Mouse (Mus musculus): ENCODE data around the gene Gm20388. TPM values are rescaled to one million over a fixed set of nuclear protein-coding genes. Genes with fewer than 3 reads are reported as not detected.
A peak's percentile ranks its signal among the peaks of the same experiment; 100 is the strongest.

Gm20388 gene
- polyA plus RNA-seq, 1 experiment from 2014 or later = not detected

- H3K4me3 ChIP-seq (ENCODE audit: low read depth, low read length) = no peak overlapping the region
- no peaks in the 10 kb centered on the region for H3K27me3 ChIP-seq (ENCODE audit: control insufficient read depth, insufficient read depth, low read length)
- H3K36me3 ChIP-seq (ENCODE audit: control insufficient read depth, insufficient read depth, low read length) = no peaks in the 10 kb centered on the region
- no peak overlapping the region for H3K9ac ChIP-seq (ENCODE audit: low read length)
- ATAC-seq (ENCODE audit: low FRiP score) (no peak), DNase-seq (ENCODE audit: low spot score, missing footprints) (peak; percentile 41)
- H3K27ac ChIP-seq (ENCODE audit: low read depth, low read length) = no peak overlapping the region
- 80% methylated on average over 9 of the region's 9 CpGs for whole genome bisulfite sequencing
- no peaks in the 10 kb centered on the region for H3K4me1 ChIP-seq (ENCODE audit: control insufficient read depth, insufficient read depth, low read length)
- H3K9me3 ChIP-seq (ENCODE audit: control insufficient read depth, low read length) = no peaks in the 10 kb centered on the region
- H3K4me2 ChIP-seq = no peak overlapping the region
These were observed 1084.8 kb downstream of the Gm20388 start for GRCm38 (mm10) chr8:120995424-120995823.

GRCm38 (mm10) chr8:120996905-120997581 is 1086.4 kb downstream of the Gm20388 start:
- H3K9me3 ChIP-seq (ENCODE audit: control insufficient read depth, low read length) = no peaks in the 10 kb centered on the region
- no peak overlapping the region for H3K4me2 ChIP-seq
- H3K4me3 ChIP-seq (ENCODE audit: low read depth, low read length) = no peak overlapping the region
- no peak overlapping the region for H3K9ac ChIP-seq (ENCODE audit: low read length)
- 73% methylated on average over 12 of the region's 12 CpGs for WGBS
- no peaks in the 10 kb centered on the region for H3K36me3 ChIP-seq (ENCODE audit: control insufficient read depth, insufficient read depth, low read length)
- H3K27me3 ChIP-seq (ENCODE audit: control insufficient read depth, insufficient read depth, low read length) = no peaks in the 10 kb centered on the region
- H3K27ac ChIP-seq (ENCODE audit: low read depth, low read length) = no peak overlapping the region
- ATAC-seq (ENCODE audit: low FRiP score) (no peak), DNase-seq (ENCODE audit: low spot score, missing footprints) (peak; percentile 65)
- no peaks in the 10 kb centered on the region for H3K4me1 ChIP-seq (ENCODE audit: control insufficient read depth, insufficient read depth, low read length)

GRCm38 (mm10) chr8:120997926-120998325 is 1087.3 kb downstream of the Gm20388 start:
- H3K27ac ChIP-seq (ENCODE audit: low read depth, low read length) = no peak overlapping the region
- WGBS = 74% methylated on average over 9 of the region's 9 CpGs
- no peak overlapping the region for H3K4me2 ChIP-seq
- H3K4me1 ChIP-seq (ENCODE audit: control insufficient read depth, insufficient read depth, low read length) = no peaks in the 10 kb centered on the region
- H3K36me3 ChIP-seq (ENCODE audit: control insufficient read depth, insufficient read depth, low read length) = no peaks in the 10 kb centered on the region
- peak; percentile 69 for DNase-seq (ENCODE audit: low spot score, missing footprints)
- H3K27me3 ChIP-seq (ENCODE audit: control insufficient read depth, insufficient read depth, low read length) = no peaks in the 10 kb centered on the region
- no peak overlapping the region for H3K9ac ChIP-seq (ENCODE audit: low read length)
- H3K4me3 ChIP-seq (ENCODE audit: low read depth, low read length) = no peak overlapping the region
- H3K9me3 ChIP-seq (ENCODE audit: control insufficient read depth, low read length) = no peaks in the 10 kb centered on the region
- ATAC-seq (ENCODE audit: low FRiP score) = no peak

GRCm38 (mm10) chr8:120998966-120999365 is 1088.3 kb downstream of the Gm20388 start:
- H3K9me3 ChIP-seq (ENCODE audit: control insufficient read depth, low read length) = no peaks in the 10 kb centered on the region
- H3K4me1 ChIP-seq (ENCODE audit: control insufficient read depth, insufficient read depth, low read length) = no peaks in the 10 kb centered on the region
- no peak overlapping the region for H3K9ac ChIP-seq (ENCODE audit: low read length)
- no peak overlapping the region for H3K4me2 ChIP-seq
- no peak for ATAC-seq (ENCODE audit: low FRiP score)
- no peaks in the 10 kb centered on the region for H3K27me3 ChIP-seq (ENCODE audit: control insufficient read depth, insufficient read depth, low read length)
- DNase-seq (ENCODE audit: low spot score, missing footprints) = no peak
- no peak overlapping the region for H3K4me3 ChIP-seq (ENCODE audit: low read depth, low read length)
- no peak overlapping the region for H3K27ac ChIP-seq (ENCODE audit: low read depth, low read length)
- WGBS = 87% methylated on average over 14 of the region's 14 CpGs
- no peaks in the 10 kb centered on the region for H3K36me3 ChIP-seq (ENCODE audit: control insufficient read depth, insufficient read depth, low read length)

GRCm38 (mm10) chr8:121001951-121002350 is 1091.3 kb downstream of the Gm20388 start:
- H3K27me3 ChIP-seq (ENCODE audit: control insufficient read depth, insufficient read depth, low read length) = no peaks in the 10 kb centered on the region
- 73% methylated on average over 12 of the region's 12 CpGs for WGBS
- H3K9me3 ChIP-seq (ENCODE audit: control insufficient read depth, low read length) = no peaks in the 10 kb centered on the region
- ATAC-seq (ENCODE audit: low FRiP score) (no peak), DNase-seq (ENCODE audit: low spot score, missing footprints) (peak; percentile 64)
- no peaks in the 10 kb centered on the region for H3K36me3 ChIP-seq (ENCODE audit: control insufficient read depth, insufficient read depth, low read length)
- H3K4me1 ChIP-seq (ENCODE audit: control insufficient read depth, insufficient read depth, low read length) = no peaks in the 10 kb centered on the region
- H3K27ac ChIP-seq (ENCODE audit: low read depth, low read length) = no peak overlapping the region
- no peak overlapping the region for H3K4me2 ChIP-seq
- H3K4me3 ChIP-seq (ENCODE audit: low read depth, low read length) = no peak overlapping the region
- no peak overlapping the region for H3K9ac ChIP-seq (ENCODE audit: low read length)

GRCm38 (mm10) chr8:121002871-121003539 is 1092.4 kb downstream of the Gm20388 start:
- H3K27ac ChIP-seq (ENCODE audit: low read depth, low read length) = no peak overlapping the region
- no peak overlapping the region for H3K9ac ChIP-seq (ENCODE audit: low read length)
- no peak overlapping the region for H3K4me2 ChIP-seq
- H3K27me3 ChIP-seq (ENCODE audit: control insufficient read depth, insufficient read depth, low read length) = no peaks in the 10 kb centered on the region
- WGBS = 70% methylated on average over 17 of the region's 17 CpGs
- no peak overlapping the region for H3K4me3 ChIP-seq (ENCODE audit: low read depth, low read length)
- no peaks in the 10 kb centered on the region for H3K36me3 ChIP-seq (ENCODE audit: control insufficient read depth, insufficient read depth, low read length)
- no peaks in the 10 kb centered on the region for H3K9me3 ChIP-seq (ENCODE audit: control insufficient read depth, low read length)
- ATAC-seq (ENCODE audit: low FRiP score) (no peak), DNase-seq (ENCODE audit: low spot score, missing footprints) (peak; percentile 65)
- H3K4me1 ChIP-seq (ENCODE audit: control insufficient read depth, insufficient read depth, low read length) = no peaks in the 10 kb centered on the region

GRCm38 (mm10) chr8:121003639-121004038 is 1093.0 kb downstream of the Gm20388 start:
- DNase-seq (ENCODE audit: low spot score, missing footprints) (peak; percentile 4), ATAC-seq (ENCODE audit: low FRiP score) (no peak)
- H3K4me1 ChIP-seq (ENCODE audit: control insufficient read depth, insufficient read depth, low read length) = no peaks in the 10 kb centered on the region
- H3K4me2 ChIP-seq = no peak overlapping the region
- H3K4me3 ChIP-seq (ENCODE audit: low read depth, low read length) = no peak overlapping the region
- H3K9ac ChIP-seq (ENCODE audit: low read length) = no peak overlapping the region
- 67% methylated on average over 2 of the region's 2 CpGs for WGBS
- H3K9me3 ChIP-seq (ENCODE audit: control insufficient read depth, low read length) = no peaks in the 10 kb centered on the region
- H3K36me3 ChIP-seq (ENCODE audit: control insufficient read depth, insufficient read depth, low read length) = no peaks in the 10 kb centered on the region
- H3K27ac ChIP-seq (ENCODE audit: low read depth, low read length) = no peak overlapping the region
- no peaks in the 10 kb centered on the region for H3K27me3 ChIP-seq (ENCODE audit: control insufficient read depth, insufficient read depth, low read length)

- ATAC-seq (ENCODE audit: low FRiP score) (no peak), DNase-seq (ENCODE audit: low spot score, missing footprints) (no peak)
- Histone ChIP-seq H3K4me1 (ENCODE audit: control insufficient read depth, insufficient read depth, low read length) (peaks cover 2% of the 10 kb centered on the region; the same call in 1 of the 2 replicates), H3K36me3 (ENCODE audit: control insufficient read depth, insufficient read depth, low read length) (no peaks in the 10 kb centered on the region), H3K27me3 (ENCODE audit: control insufficient read depth, insufficient read depth, low read length) (no peaks in the 10 kb centered on the region), H3K4me2 (no peak overlapping the region), H3K4me3 (ENCODE audit: low read depth, low read length) (no peak overlapping the region), H3K27ac (ENCODE audit: low read depth, low read length) (no peak overlapping the region), H3K9me3 (ENCODE audit: control insufficient read depth, low read length) (no peaks in the 10 kb centered on the region), H3K9ac (ENCODE audit: low read length) (no peak overlapping the region)
- 59% methylated on average over 6 of the region's 6 CpGs for WGBS
These were observed 1102.7 kb downstream of the Gm20388 start for GRCm38 (mm10) chr8:121013318-121013717.

GRCm38 (mm10) chr8:121016621-121017020 is 1106.0 kb downstream of the Gm20388 start:
- H3K4me3 ChIP-seq (ENCODE audit: low read depth, low read length) = no peak overlapping the region
- ATAC-seq (ENCODE audit: low FRiP score) (no peak), DNase-seq (ENCODE audit: low spot score, missing footprints) (no peak)
- H3K36me3 ChIP-seq (ENCODE audit: control insufficient read depth, insufficient read depth, low read length) = no peaks in the 10 kb centered on the region
- no peaks in the 10 kb centered on the region for H3K27me3 ChIP-seq (ENCODE audit: control insufficient read depth, insufficient read depth, low read length)
- H3K9ac ChIP-seq (ENCODE audit: low read length) = no peak overlapping the region
- peaks cover 2% of the 10 kb centered on the region; the same call in 1 of the 2 replicates for H3K4me1 ChIP-seq (ENCODE audit: control insufficient read depth, insufficient read depth, low read length)
- no peaks in the 10 kb centered on the region for H3K9me3 ChIP-seq (ENCODE audit: control insufficient read depth, low read length)
- H3K4me2 ChIP-seq = no peak overlapping the region
- 89% methylated on average over 17 of the region's 17 CpGs for WGBS
- H3K27ac ChIP-seq (ENCODE audit: low read depth, low read length) = no peak overlapping the region

All from midbrain, embryonic 11.5 days (tissue).